Mouse (Mus musculus): Measurements from ENCODE around the gene Otogl. TPM values are rescaled to one million over a fixed set of nuclear protein-coding genes. Genes with fewer than 3 reads are reported as not detected.
A peak's percentile ranks its signal among the peaks of the same experiment; 100 is the strongest.

The Otogl gene
- total and polyA plus RNA-seq, 2 experiments, result not detected

DNA sequence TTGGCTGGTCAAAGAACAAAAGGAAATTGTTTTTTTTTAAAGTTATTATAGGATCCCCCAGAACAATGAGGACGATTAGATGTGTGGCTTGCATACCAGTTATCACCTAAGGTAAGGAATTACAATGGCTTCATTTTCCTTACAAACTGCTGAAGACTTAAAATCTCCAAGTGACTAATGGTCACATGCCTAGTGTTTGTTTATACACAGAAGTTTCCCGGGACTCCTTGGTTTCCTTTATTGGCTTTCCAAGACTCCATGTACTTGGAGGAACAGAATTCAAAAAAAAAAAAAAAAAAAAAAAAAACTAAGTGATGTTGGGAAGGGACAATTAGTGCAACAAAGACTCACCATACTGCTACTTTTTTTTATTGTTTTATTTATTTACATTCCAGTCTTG is 11.9 kb upstream of the Otogl start:
- 48% methylated on average over 2 of the region's 2 CpGs for WGBS
- H3K27me3 ChIP-seq (ENCODE audit: control insufficient read depth, insufficient read depth, low read length), result no peaks in the 10 kb centered on the region

DNA sequence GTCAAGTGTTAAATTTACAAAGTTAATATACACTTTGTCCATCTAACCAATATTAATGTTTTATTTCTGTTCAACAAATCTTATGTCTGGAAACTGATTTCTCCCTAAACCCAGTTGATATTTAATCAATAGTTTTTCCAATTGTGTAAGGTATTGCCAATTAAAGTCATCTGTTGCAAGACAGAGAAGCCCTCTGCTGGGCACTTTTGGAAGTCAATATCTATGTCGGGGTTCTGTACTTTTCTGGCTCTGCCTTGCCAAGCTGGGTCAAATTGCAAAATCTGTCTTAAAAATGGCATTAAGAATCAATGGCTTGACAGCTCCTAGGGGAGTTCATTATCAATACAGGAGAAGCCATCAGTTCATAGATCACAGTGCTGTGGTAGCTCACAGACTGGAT is 10.8 kb upstream of the Otogl start:
- H3K4me3 ChIP-seq (ENCODE audit: insufficient read depth, low read depth, low read length), result no peak overlapping the region
- no peaks in the 10 kb centered on the region for H3K27me3 ChIP-seq (ENCODE audit: control insufficient read depth, insufficient read depth, low read length)
- no peak overlapping the region for H3K9ac ChIP-seq (ENCODE audit: low read depth, low read length)
- no peaks in the 10 kb centered on the region for H3K36me3 ChIP-seq (ENCODE audit: control insufficient read depth, insufficient read depth, low read length)
- WGBS, result 5% methylated on average over 1 of the region's 1 CpGs
- peaks cover 4% of the 10 kb centered on the region for H3K4me1 ChIP-seq (ENCODE audit: control insufficient read depth, insufficient read depth, low read length)
- no peaks in the 10 kb centered on the region for H3K79me2 ChIP-seq (ENCODE audit: control insufficient read depth, insufficient read depth, low read length)
- peak; percentile 67 for DNase-seq (ENCODE audit: extremely low read depth, low read depth, low spot score)
- no peak for TF ChIP-seq POLR2A (IDR thresholded peaks at IDR 0.05; ENCODE audit: extremely low read depth, insufficient read depth, low read length)
- peak; percentile 49 for TF ChIP-seq CTCF (IDR thresholded peaks at IDR 0.05; ENCODE audit: low read depth, low read length)
- H3K27ac ChIP-seq (replicated peaks; ENCODE audit: insufficient read depth, low read depth, low read length), result no peak overlapping the region

More for the DNA sequence above, 11.9 kb upstream of the Otogl start:
- Histone ChIP-seq H3K79me2 (ENCODE audit: control insufficient read depth, insufficient read depth, low read length) (no peaks in the 10 kb centered on the region), H3K36me3 (ENCODE audit: control insufficient read depth, insufficient read depth, low read length) (no peaks in the 10 kb centered on the region), H3K4me1 (ENCODE audit: control insufficient read depth, insufficient read depth, low read length) (peaks cover 4% of the 10 kb centered on the region), H3K9ac (ENCODE audit: low read depth, low read length) (no peak overlapping the region), H3K27ac (replicated peaks; ENCODE audit: insufficient read depth, low read depth, low read length) (no peak overlapping the region), H3K4me3 (ENCODE audit: insufficient read depth, low read depth, low read length) (no peak overlapping the region)
- TF ChIP-seq POLR2A (IDR thresholded peaks at IDR 0.05; ENCODE audit: extremely low read depth, insufficient read depth, low read length) (no peak), CTCF (IDR thresholded peaks at IDR 0.05; ENCODE audit: low read depth, low read length) (no peak)
- DNase-seq (ENCODE audit: extremely low read depth, low read depth, low spot score), result no peak

DNA sequence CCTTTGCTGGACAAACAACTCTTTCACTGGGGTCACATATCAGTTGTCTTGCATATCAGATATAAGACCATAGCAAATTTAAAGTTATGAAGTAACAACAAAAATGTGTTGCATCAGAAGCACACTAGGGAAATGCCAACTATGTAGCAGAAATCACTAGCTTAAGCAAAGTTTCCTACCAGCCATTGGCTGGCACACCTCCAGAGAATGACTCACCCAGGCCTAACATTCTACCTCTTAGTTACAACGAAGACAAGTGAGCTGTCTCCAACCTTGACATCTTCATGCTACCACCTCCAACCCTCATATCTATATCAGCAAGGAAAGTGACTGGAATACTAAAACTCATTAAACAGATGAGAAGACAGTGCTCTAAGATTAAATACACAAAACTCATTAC is 9.6 kb upstream of the Otogl start:
- Histone ChIP-seq H3K9ac (ENCODE audit: low read depth, low read length) (no peak overlapping the region), H3K27ac (replicated peaks; ENCODE audit: insufficient read depth, low read depth, low read length) (no peak overlapping the region), H3K79me2 (ENCODE audit: control insufficient read depth, insufficient read depth, low read length) (no peaks in the 10 kb centered on the region), H3K27me3 (ENCODE audit: control insufficient read depth, insufficient read depth, low read length) (no peaks in the 10 kb centered on the region), H3K36me3 (ENCODE audit: control insufficient read depth, insufficient read depth, low read length) (no peaks in the 10 kb centered on the region), H3K4me3 (ENCODE audit: insufficient read depth, low read depth, low read length) (no peak overlapping the region), H3K4me1 (ENCODE audit: control insufficient read depth, insufficient read depth, low read length) (peaks cover 4% of the 10 kb centered on the region)
- WGBS, result 0% methylated on average over 1 of the region's 1 CpGs
- peak; percentile 69 for DNase-seq (ENCODE audit: extremely low read depth, low read depth, low spot score)
- TF ChIP-seq CTCF (IDR thresholded peaks at IDR 0.05; ENCODE audit: low read depth, low read length) (no peak), POLR2A (IDR thresholded peaks at IDR 0.05; ENCODE audit: extremely low read depth, insufficient read depth, low read length) (no peak)

DNA sequence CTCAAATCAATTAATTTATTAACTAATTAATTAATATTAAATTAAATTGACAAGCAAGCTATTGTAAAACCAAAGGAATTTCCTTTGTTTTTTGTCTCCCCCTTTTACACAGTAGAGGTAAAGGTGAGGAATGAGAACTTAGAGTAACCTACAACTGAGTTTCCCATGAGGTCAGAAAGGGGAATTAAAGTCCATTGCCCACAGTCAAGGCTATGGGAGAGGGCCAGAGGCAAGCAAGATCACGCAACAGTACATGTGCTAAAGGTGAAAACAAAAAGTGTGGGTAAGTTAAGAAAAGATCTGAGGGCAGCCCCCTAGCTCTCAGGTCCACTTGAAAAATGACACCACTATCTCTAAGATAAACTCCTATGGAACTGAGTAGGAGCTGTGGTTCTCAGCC is 9.2 kb upstream of the Otogl start:
- peak; percentile 70 for DNase-seq (ENCODE audit: extremely low read depth, low read depth, low spot score)
- Histone ChIP-seq H3K27me3 (ENCODE audit: control insufficient read depth, insufficient read depth, low read length) (no peaks in the 10 kb centered on the region), H3K9ac (ENCODE audit: low read depth, low read length) (no peak overlapping the region), H3K79me2 (ENCODE audit: control insufficient read depth, insufficient read depth, low read length) (no peaks in the 10 kb centered on the region), H3K4me3 (ENCODE audit: insufficient read depth, low read depth, low read length) (no peak overlapping the region), H3K27ac (replicated peaks; ENCODE audit: insufficient read depth, low read depth, low read length) (no peak overlapping the region), H3K4me1 (ENCODE audit: control insufficient read depth, insufficient read depth, low read length) (peaks cover 4% of the 10 kb centered on the region), H3K36me3 (ENCODE audit: control insufficient read depth, insufficient read depth, low read length) (no peaks in the 10 kb centered on the region)
- WGBS, result 36% methylated on average over 1 of the region's 1 CpGs
- TF ChIP-seq POLR2A (IDR thresholded peaks at IDR 0.05; ENCODE audit: extremely low read depth, insufficient read depth, low read length) (no peak), CTCF (IDR thresholded peaks at IDR 0.05; ENCODE audit: low read depth, low read length) (no peak)

DNA sequence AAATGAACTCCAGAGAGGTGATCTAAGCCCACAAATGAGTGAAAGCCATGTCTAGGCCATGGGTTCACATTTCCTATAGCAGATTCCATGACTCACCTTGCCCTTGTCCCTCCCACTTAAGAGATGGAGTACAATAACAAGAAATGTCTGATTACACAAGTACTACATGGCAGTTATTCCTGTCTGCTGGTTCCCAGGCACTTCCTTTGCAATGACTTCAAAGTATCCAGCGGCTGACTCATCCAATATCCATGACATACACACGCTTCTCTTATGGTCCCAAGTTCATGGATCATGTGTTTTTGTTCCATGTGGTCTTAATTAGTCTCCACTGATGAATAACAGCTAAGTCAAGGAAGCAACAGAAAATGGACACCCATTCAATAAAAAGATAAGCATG is 1.1 kb upstream of the Otogl start:
- no peak overlapping the region for H3K4me3 ChIP-seq (ENCODE audit: insufficient read depth, low read depth, low read length)
- H3K79me2 ChIP-seq (ENCODE audit: control insufficient read depth, insufficient read depth, low read length), result no peaks in the 10 kb centered on the region
- 82% methylated on average over 2 of the region's 2 CpGs for WGBS
- no peaks in the 10 kb centered on the region for H3K4me1 ChIP-seq (ENCODE audit: control insufficient read depth, insufficient read depth, low read length)
- H3K9ac ChIP-seq (ENCODE audit: low read depth, low read length), result no peak overlapping the region
- H3K27ac ChIP-seq (replicated peaks; ENCODE audit: insufficient read depth, low read depth, low read length), result no peak overlapping the region
- DNase-seq (ENCODE audit: extremely low read depth, low read depth, low spot score), result no peak
- no peaks in the 10 kb centered on the region for H3K27me3 ChIP-seq (ENCODE audit: control insufficient read depth, insufficient read depth, low read length)
- TF ChIP-seq CTCF (IDR thresholded peaks at IDR 0.05; ENCODE audit: low read depth, low read length), result no peak
- TF ChIP-seq POLR2A (IDR thresholded peaks at IDR 0.05; ENCODE audit: extremely low read depth, insufficient read depth, low read length), result no peak
- no peaks in the 10 kb centered on the region for H3K36me3 ChIP-seq (ENCODE audit: control insufficient read depth, insufficient read depth, low read length)

DNA sequence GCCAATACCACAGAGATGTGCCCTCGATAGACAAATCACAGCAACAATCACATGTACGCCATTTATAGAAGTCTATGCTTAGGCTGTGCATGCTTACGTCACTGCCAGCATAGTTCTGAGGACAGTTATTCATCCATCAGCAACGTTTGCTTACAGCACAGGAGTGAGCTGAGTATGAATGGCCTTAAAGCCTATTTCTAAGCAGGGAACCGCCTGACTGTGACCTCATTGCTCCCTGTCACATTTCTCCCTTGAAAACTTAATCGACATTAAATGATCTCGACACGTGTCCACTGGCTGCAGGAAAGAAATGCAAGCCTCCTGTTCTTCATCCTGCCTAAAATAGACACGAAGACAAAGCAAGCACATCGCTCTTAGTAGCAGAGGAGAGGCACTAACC is 5.5 kb downstream of the Otogl start:
- Histone ChIP-seq H3K9ac (ENCODE audit: low read depth, low read length) (no peak overlapping the region), H3K4me3 (ENCODE audit: insufficient read depth, low read depth, low read length) (no peak overlapping the region), H3K4me1 (ENCODE audit: control insufficient read depth, insufficient read depth, low read length) (no peaks in the 10 kb centered on the region), H3K36me3 (ENCODE audit: control insufficient read depth, insufficient read depth, low read length) (no peaks in the 10 kb centered on the region), H3K27ac (replicated peaks; ENCODE audit: insufficient read depth, low read depth, low read length) (no peak overlapping the region), H3K27me3 (ENCODE audit: control insufficient read depth, insufficient read depth, low read length) (no peaks in the 10 kb centered on the region), H3K79me2 (ENCODE audit: control insufficient read depth, insufficient read depth, low read length) (no peaks in the 10 kb centered on the region)
- 86% methylated on average over 10 of the region's 10 CpGs for WGBS
- TF ChIP-seq POLR2A (IDR thresholded peaks at IDR 0.05; ENCODE audit: extremely low read depth, insufficient read depth, low read length) (no peak), CTCF (IDR thresholded peaks at IDR 0.05; ENCODE audit: low read depth, low read length) (no peak)
- DNase-seq (ENCODE audit: extremely low read depth, low read depth, low spot score), result no peak
